Mouse (Mus musculus): Measurements from ENCODE around the gene Nmur1.

DNA sequence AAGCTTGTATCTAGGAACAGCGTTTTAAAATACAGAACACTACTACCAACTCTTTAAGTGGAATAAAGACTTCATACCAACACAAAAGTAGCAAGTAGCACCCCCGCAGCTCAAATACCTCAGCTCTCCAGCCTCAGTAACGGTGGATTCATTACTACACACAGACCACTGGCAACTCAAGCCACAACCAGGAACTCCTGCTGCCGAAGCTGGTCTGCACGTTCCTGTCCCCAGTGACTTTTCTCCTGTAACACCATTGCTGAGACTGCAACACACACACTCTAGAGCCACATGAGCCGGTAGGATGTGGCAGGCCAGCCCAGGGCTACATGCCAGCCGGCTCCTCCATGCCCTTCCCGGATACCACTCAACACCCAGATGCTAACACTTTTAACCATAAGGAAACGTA is 46.9 kb downstream of the Nmur1 start:
- no peak for TF ChIP-seq CTCF (IDR thresholded peaks at IDR 0.05; ENCODE audit: control insufficient read depth, insufficient read depth, insufficient read length)
- TF ChIP-seq MYOD1 (IDR thresholded peaks at IDR 0.05; ENCODE audit: control insufficient read depth, insufficient read length, low read depth): no peak
- TF ChIP-seq USF1 (IDR thresholded peaks at IDR 0.05; ENCODE audit: low read depth): no peak
- TF ChIP-seq CEBPB (IDR thresholded peaks at IDR 0.05; ENCODE audit: low read depth): no peak
- TF ChIP-seq MYOG (IDR thresholded peaks at IDR 0.05; ENCODE audit: control insufficient read depth, extremely low read depth, insufficient read length): no peak
- no peak for TF ChIP-seq MAX (IDR thresholded peaks at IDR 0.05)
- TF ChIP-seq FOSL1 (IDR thresholded peaks at IDR 0.05; ENCODE audit: insufficient read depth, low read length, poor library complexity, severe bottlenecking): no peak
